Mouse (Mus musculus) midbrain, embryonic 15.5 days (tissue): Measurements from ENCODE around the gene 3100002H09Rik. TPM values are rescaled to one million over a fixed set of nuclear protein-coding genes. Genes with fewer than 3 reads are reported as not detected.

ENCODE experiments used
- ATAC-seq: fragments of 200-750 bp; cut with Nextera tagmentation; replicated peaks from 2 replicates; pipeline ENCODE4 v1.8.0; 2017; ENCODE audit warnings: moderate TSS enrichment
- H3K27ac ChIP-seq: fragments of 300-500 bp; sonication (generic); 2 replicates; pipeline ENCODE4 v1.5.1; 2015; ENCODE audit warnings: mild to moderate bottlenecking, inconsistent platforms
- H3K27me3 ChIP-seq: fragments of 300-500 bp; sonication (generic); replicated peaks from 2 replicates; pipeline ENCODE4 v1.6.1; 2015; ENCODE audit warnings: inconsistent platforms
- H3K36me3 ChIP-seq: fragments of 300-500 bp; sonication (generic); replicated peaks from 2 replicates; pipeline ENCODE4 v1.6.1; 2015; ENCODE audit warnings: inconsistent platforms
- H3K4me1 ChIP-seq: fragments of 300-500 bp; sonication (generic); 2 replicates; pipeline ENCODE4 v1.6.1; 2015; ENCODE audit warnings: inconsistent platforms
- H3K4me2 ChIP-seq: fragments of 300-500 bp; sonication (generic); 2 replicates; pipeline ENCODE4 v1.6.1; 2015; ENCODE audit warnings: inconsistent platforms, mild to moderate bottlenecking, moderate library complexity
- H3K4me3 ChIP-seq: fragments of 300-500 bp; sonication (generic); 2 replicates; pipeline ENCODE4 v1.5.1; 2015; ENCODE audit warnings: mild to moderate bottlenecking, inconsistent platforms
- H3K9ac ChIP-seq: fragments of 300-500 bp; sonication (generic); 2 replicates; pipeline ENCODE4 v1.6.1; 2015; ENCODE audit warnings: mild to moderate bottlenecking, inconsistent platforms
- H3K9me3 ChIP-seq: fragments of 300-500 bp; sonication (generic); 2 replicates; pipeline ENCODE4 v1.6.1; 2016; ENCODE audit warnings: inconsistent platforms
- WGBS: fragments of 180-500 bp; shearing (Covaris S2); methylation state at CpG from one replicate; pipeline ENCODE4 v1.1.7; 2015; ENCODE audit warnings: mixed read lengths; 5-methylcytosine and 5-hydroxymethylcytosine counted together
- polyA plus RNA-seq: library from polyadenylated mRNA; unstranded; fragments of >200 nt; fragmentation: Nextera tagmentation; extraction: Ambion mirVana; gene quantifications from 2 replicates; pipeline ENCODE4 v1.2.1, GENCODE M21; 2015

The 3100002H09Rik gene
- polyA plus RNA-seq, 1 experiment from 2014 or later = 0.98 TPM

GRCm38 (mm10) chr4:124611768-124612167, 1.2 kb upstream of the 3100002H09Rik start:
- Histone ChIP-seq H3K4me3 (no peak overlapping the region), H3K27me3 (no peaks in the 10 kb centered on the region), H3K4me2 (no peak overlapping the region), H3K9me3 (no peaks in the 10 kb centered on the region), H3K36me3 (no peaks in the 10 kb centered on the region), H3K9ac (no peak overlapping the region), H3K27ac (no peak overlapping the region), H3K4me1 (peaks cover 22% of the 10 kb centered on the region)
- 84% methylated on average over 4 of the region's 4 CpGs for WGBS
- ATAC-seq = no peak

GRCm38 (mm10) chr4:124610066-124610465, 537 bp downstream of the 3100002H09Rik start:
- H3K4me3 ChIP-seq = no peak overlapping the region
- ATAC-seq = no peak
- peaks cover 3% of the 10 kb centered on the region; the same call in 1 of the 2 replicates for H3K27me3 ChIP-seq
- peaks cover 9% of the 10 kb centered on the region for H3K4me1 ChIP-seq
- no peaks in the 10 kb centered on the region for H3K9me3 ChIP-seq
- no peak overlapping the region for H3K27ac ChIP-seq
- H3K9ac ChIP-seq = no peak overlapping the region
- H3K36me3 ChIP-seq = no peaks in the 10 kb centered on the region
- 72% methylated on average over 2 of the region's 2 CpGs for WGBS
- no peak overlapping the region for H3K4me2 ChIP-seq

- Histone ChIP-seq H3K4me1 (no peaks in the 10 kb centered on the region), H3K27ac (no peak overlapping the region), H3K36me3 (no peaks in the 10 kb centered on the region), H3K27me3 (peaks cover 3% of the 10 kb centered on the region; the same call in 1 of the 2 replicates), H3K4me2 (no peak overlapping the region), H3K9me3 (no peaks in the 10 kb centered on the region), H3K4me3 (no peak overlapping the region), H3K9ac (no peak overlapping the region)
- ATAC-seq = no peak
- WGBS = 63% methylated on average over 8 of the region's 8 CpGs
Measured at GRCm38 (mm10) chr4:124607166-124607565, 3.4 kb downstream of the 3100002H09Rik start.

GRCm38 (mm10) chr4:124606180-124606579, 4.4 kb downstream of the 3100002H09Rik start:
- Histone ChIP-seq H3K4me2 (no peak overlapping the region), H3K9me3 (no peaks in the 10 kb centered on the region), H3K9ac (no peak overlapping the region), H3K27me3 (peaks cover 3% of the 10 kb centered on the region; the same call in 1 of the 2 replicates), H3K4me3 (no peak overlapping the region), H3K4me1 (no peaks in the 10 kb centered on the region), H3K27ac (no peak overlapping the region), H3K36me3 (no peaks in the 10 kb centered on the region)
- 93% methylated on average over 3 of the region's 3 CpGs for WGBS
- no peak for ATAC-seq

- 64% methylated on average over 5 of the region's 5 CpGs for WGBS
- ATAC-seq = no peak
- peaks cover 3% of the 10 kb centered on the region; the same call in 1 of the 2 replicates for H3K27me3 ChIP-seq
Measured at GRCm38 (mm10) chr4:124605255-124605654, 5.3 kb downstream of the 3100002H09Rik start.

GRCm38 (mm10) chr4:124603712-124604111, 6.9 kb downstream of the 3100002H09Rik start:
- H3K36me3 ChIP-seq = no peaks in the 10 kb centered on the region
- ATAC-seq = no peak
- no peak overlapping the region for H3K4me2 ChIP-seq
- H3K27me3 ChIP-seq = peaks cover 3% of the 10 kb centered on the region; the same call in 1 of the 2 replicates
- H3K4me3 ChIP-seq = no peak overlapping the region
- whole genome bisulfite sequencing = 43% methylated on average over 9 of the region's 9 CpGs
- H3K4me1 ChIP-seq = no peaks in the 10 kb centered on the region
- no peak overlapping the region for H3K9ac ChIP-seq
- no peaks in the 10 kb centered on the region for H3K9me3 ChIP-seq
- no peak overlapping the region for H3K27ac ChIP-seq

More at GRCm38 (mm10) chr4:124605255-124605654, 5.3 kb downstream of the 3100002H09Rik start:
- no peak overlapping the region for H3K27ac ChIP-seq
- H3K4me2 ChIP-seq = no peak overlapping the region
- H3K4me3 ChIP-seq = no peak overlapping the region
- H3K9ac ChIP-seq = no peak overlapping the region
- no peaks in the 10 kb centered on the region for H3K9me3 ChIP-seq
- no peaks in the 10 kb centered on the region for H3K4me1 ChIP-seq
- H3K36me3 ChIP-seq = no peaks in the 10 kb centered on the region

- Histone ChIP-seq H3K4me2 (no peak overlapping the region), H3K9ac (no peak overlapping the region), H3K27me3 (no peaks in the 10 kb centered on the region), H3K36me3 (no peaks in the 10 kb centered on the region), H3K27ac (no peak overlapping the region), H3K4me1 (peaks cover 15% of the 10 kb centered on the region), H3K9me3 (no peaks in the 10 kb centered on the region), H3K4me3 (no peak overlapping the region)
- ATAC-seq = no peak
- WGBS = 88% methylated on average over 9 of the region's 9 CpGs
Measured at GRCm38 (mm10) chr4:124595929-124596328, 14.7 kb downstream of the 3100002H09Rik start.

GRCm38 (mm10) chr4:124594933-124595332, 15.7 kb downstream of the 3100002H09Rik start:
- H3K36me3 ChIP-seq = no peaks in the 10 kb centered on the region
- 37% methylated on average over 13 of the region's 13 CpGs for WGBS
- no peak overlapping the region for H3K27ac ChIP-seq
- H3K27me3 ChIP-seq = no peaks in the 10 kb centered on the region
- peaks cover 15% of the 10 kb centered on the region for H3K4me1 ChIP-seq
- no peak overlapping the region for H3K9ac ChIP-seq
- H3K4me2 ChIP-seq = no peak overlapping the region
- no peaks in the 10 kb centered on the region for H3K9me3 ChIP-seq
- H3K4me3 ChIP-seq = no peak overlapping the region
- ATAC-seq = peak; percentile 43; the same call in 1 of the 2 replicates

GRCm38 (mm10) chr4:124593691-124594090, 16.9 kb downstream of the 3100002H09Rik start:
- Histone ChIP-seq H3K4me1 (peaks cover 15% of the 10 kb centered on the region), H3K27me3 (no peaks in the 10 kb centered on the region), H3K4me3 (no peak overlapping the region), H3K9me3 (no peaks in the 10 kb centered on the region), H3K4me2 (no peak overlapping the region), H3K36me3 (no peaks in the 10 kb centered on the region), H3K27ac (no peak overlapping the region), H3K9ac (no peak overlapping the region)
- no peak for ATAC-seq
- WGBS = 59% methylated on average over 9 of the region's 9 CpGs

GRCm38 (mm10) chr4:124593210-124593609, 17.4 kb downstream of the 3100002H09Rik start:
- Histone ChIP-seq H3K4me3 (no peak overlapping the region), H3K27me3 (no peaks in the 10 kb centered on the region), H3K27ac (no peak overlapping the region), H3K9me3 (no peaks in the 10 kb centered on the region), H3K9ac (no peak overlapping the region), H3K4me1 (peaks cover 15% of the 10 kb centered on the region), H3K36me3 (no peaks in the 10 kb centered on the region), H3K4me2 (no peak overlapping the region)
- ATAC-seq = no peak

GRCm38 (mm10) chr4:124592241-124592640, 18.4 kb downstream of the 3100002H09Rik start:
- WGBS = 78% methylated on average over 5 of the region's 5 CpGs
- Histone ChIP-seq H3K4me3 (no peak overlapping the region), H3K27me3 (no peaks in the 10 kb centered on the region), H3K9ac (no peak overlapping the region), H3K4me2 (no peak overlapping the region), H3K9me3 (no peaks in the 10 kb centered on the region), H3K36me3 (no peaks in the 10 kb centered on the region), H3K4me1 (peaks cover 18% of the 10 kb centered on the region), H3K27ac (no peak overlapping the region)
- 0 out of 2 replicates have a peak, but pooled peaks have one; percentile 19 for ATAC-seq

- no peak for ATAC-seq
- H3K9ac ChIP-seq = no peak overlapping the region
- WGBS = 86% methylated on average over 7 of the region's 7 CpGs
- H3K36me3 ChIP-seq = no peaks in the 10 kb centered on the region
- H3K27me3 ChIP-seq = peaks cover 22% of the 10 kb centered on the region
- H3K4me3 ChIP-seq = no peak overlapping the region
- peaks cover 5% of the 10 kb centered on the region for H3K4me1 ChIP-seq
- H3K9me3 ChIP-seq = no peaks in the 10 kb centered on the region
- no peak overlapping the region for H3K27ac ChIP-seq
- no peak overlapping the region for H3K4me2 ChIP-seq
Measured at GRCm38 (mm10) chr4:124580695-124581094, 29.9 kb downstream of the 3100002H09Rik start.

- no peak for ATAC-seq
- Histone ChIP-seq H3K9ac (no peak overlapping the region; the same call in 1 of the 2 replicates), H3K9me3 (no peaks in the 10 kb centered on the region), H3K36me3 (no peaks in the 10 kb centered on the region), H3K4me2 (peak overlapping the region; percentile 99), H3K27ac (no peak overlapping the region), H3K27me3 (peaks cover 35% of the 10 kb centered on the region), H3K4me1 (peaks cover 17% of the 10 kb centered on the region), H3K4me3 (peak overlapping the region; percentile 49)
- WGBS = 4% methylated on average over 7 of the region's 7 CpGs
Measured at GRCm38 (mm10) chr4:124575955-124576445, 34.6 kb downstream of the 3100002H09Rik start.
